Mouse (Mus musculus): ENCODE measurements around the gene Smok2b.
"Not testable (repeated sequence)": the region's sequence is repeated elsewhere in the genome, so short reads cannot be mapped to it uniquely, and the experiment has no call there.

The Smok2b gene

GRCm38 (mm10) chr17:13240807-13241727, 11.0 kb downstream of the Smok2b start:
- not testable (repeated sequence) for DNase-seq (ENCODE audit: low spot score)

DNA sequence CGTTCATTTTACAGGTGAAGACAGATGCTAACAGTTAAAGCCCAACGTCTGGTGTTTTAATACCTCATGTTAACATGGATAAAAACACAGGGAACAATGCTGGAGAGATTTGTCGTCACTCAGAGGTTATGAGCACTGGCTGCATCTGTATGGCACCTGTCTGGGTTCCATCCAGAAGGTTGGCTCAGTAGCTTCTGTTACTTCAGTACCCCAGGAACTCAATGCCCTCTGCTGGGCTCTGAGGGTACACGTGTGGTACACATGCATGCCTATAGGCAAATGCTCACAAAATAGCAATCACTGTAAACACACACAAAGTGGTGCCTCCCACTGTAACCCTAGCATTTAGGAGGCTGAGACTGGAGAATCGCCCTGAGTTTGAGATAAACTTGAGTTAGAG, 24.7 kb downstream of the Smok2b start:
- not testable (repeated sequence) for DNase-seq (ENCODE audit: low spot score)

All from spleen, adult 12 weeks (tissue).